ENCODE assay signal across 8 mouse cellular contexts in genomic region chr3:83841095-83841850, GRCm38 (mm10). TPM values are rescaled to one million over a fixed set of nuclear protein-coding genes. Genes with fewer than 3 reads are reported as not detected.
DNase-seq lines count a peak whose midpoint lies in the region; ATAC-seq and TF ChIP-seq lines count a peak whose summit lies in the region.

Gene Tlr2, minus strand, starts transcription at chr3:83841767.

- no peaks in the 10 kb centered on the region for H3K36me3 ChIP-seq in intestine, postnatal 0 days (ENCODE audit: control insufficient read depth, insufficient read depth)
- H3K36me3 ChIP-seq in liver, embryonic 14.5 days (replicated peaks; ENCODE audit: control insufficient read depth, insufficient read depth, low read depth) = no peaks in the 10 kb centered on the region
- no peaks in the 10 kb centered on the region for H3K36me3 ChIP-seq in myocyte (ENCODE audit: control insufficient read depth, insufficient read depth)

- no peak for DNase-seq in cerebellum, adult 9-10 months
- DNase-seq in embryo, embryonic 11 days = peak; percentile 74
- peak; percentile 87 to 90 for DNase-seq in heart, adult 18-20 months
- DNase-seq in liver, embryonic 14.5 days (ENCODE audit: low read depth in 3 of 3, low spot score in 3 of 3) = no peak
- peak; percentile 74 to 76 for DNase-seq in spleen, postnatal 36 days (ENCODE audit: low spot score in 2 of 2)

- no peaks in the 10 kb centered on the region for H3K79me2 ChIP-seq in myocyte (ENCODE audit: control insufficient read depth, insufficient read depth)

- no peaks in the 10 kb centered on the region for H3K27me3 ChIP-seq in intestine, postnatal 0 days (replicated peaks; ENCODE audit: control insufficient read depth, insufficient read depth, low read length)
- no peaks in the 10 kb centered on the region; the same call in 1 of the 2 replicates for H3K27me3 ChIP-seq in liver, embryonic 14.5 days (ENCODE audit: control insufficient read depth, insufficient read depth, low read length)
- no peaks in the 10 kb centered on the region for H3K27me3 ChIP-seq in myocyte (ENCODE audit: control insufficient read depth, insufficient read depth, insufficient read length)

- H3K4me1 ChIP-seq in intestine, postnatal 0 days (replicated peaks; ENCODE audit: control insufficient read depth, insufficient read depth, low read length) = 0 out of 2 replicates have a peak, but pooled peaks cover 2% of the 10 kb centered on the region
- H3K4me1 ChIP-seq in liver, embryonic 14.5 days (replicated peaks; ENCODE audit: control insufficient read depth in 2 of 2, insufficient read depth in 2 of 2, low read length in 1 of 2) = peaks cover 0 to 14% of the 10 kb centered on the region in 2 experiments; a peak in 2 of 4 replicates

- 1% methylated on average over 35 of the region's 35 CpGs for WGBS in intestine, postnatal 0 days
- WGBS in liver, embryonic 14.5 days (ENCODE audit: insufficient replicate concordance) = 2% methylated on average over 35 of the region's 35 CpGs

- H3K4me3 ChIP-seq in intestine, postnatal 0 days (ENCODE audit: low read depth, low read length) = peak within 1 kb of the TSS; percentile 69
- peak within 1 kb of the TSS; percentile 57 to 60 for H3K4me3 ChIP-seq in liver, embryonic 14.5 days (ENCODE audit: insufficient read depth in 1 of 2, low read depth in 2 of 2, low read length in 2 of 2)
- peak within 1 kb of the TSS; percentile 25 for H3K4me3 ChIP-seq in myocyte

- TF ChIP-seq EP300 in liver, embryonic 14.5 days (IDR thresholded peaks at IDR 0.05; ENCODE audit: low read depth) = no peak

- no peak within 1 kb of the TSS for H3K27ac ChIP-seq in intestine, postnatal 0 days (ENCODE audit: low read depth, low read length)
- no peak within 1 kb of the TSS for H3K27ac ChIP-seq in liver, embryonic 14.5 days

- no peak within 1 kb of the TSS for H3ac ChIP-seq in myocyte (ENCODE audit: control insufficient read depth, insufficient read length)

- peak; percentile 70 for TF ChIP-seq CTCF in intestine, postnatal 0 days (IDR thresholded peaks at IDR 0.05; ENCODE audit: low read depth)
- TF ChIP-seq CTCF in liver, embryonic 14.5 days (IDR thresholded peaks at IDR 0.05; ENCODE audit: low read depth) = peak; percentile 63

- 0 out of 2 replicates have a peak, but pooled peaks have one; percentile 13 for ATAC-seq in cerebellum, adult (ENCODE audit: insufficient number of reproducible peaks, low FRiP score, low TSS enrichment)
- ATAC-seq in intestine, postnatal 0 days = peak; percentile 73
- peak; percentile 37; the same call in 1 of the 2 replicates for ATAC-seq in liver, embryonic 14.5 days (ENCODE audit: insufficient read depth)

- peak within 1 kb of the TSS; percentile 58 for H3K9ac ChIP-seq in intestine, postnatal 0 days (ENCODE audit: low read depth, low read length)
- peak within 1 kb of the TSS; percentile 40; the same call in 1 of the 2 replicates for H3K9ac ChIP-seq in liver, embryonic 14.5 days (replicated peaks)

- peak within 1 kb of the TSS; percentile 99 for H3K4me2 ChIP-seq in intestine, postnatal 0 days (replicated peaks; ENCODE audit: low read depth)
- peak within 1 kb of the TSS; percentile 64 for H3K4me2 ChIP-seq in liver, embryonic 14.5 days (ENCODE audit: low read depth)
- peak within 1 kb of the TSS; percentile 77 for H3K4me2 ChIP-seq in myocyte (ENCODE audit: low read depth)

- no peaks in the 10 kb centered on the region for H3K9me3 ChIP-seq in intestine, postnatal 0 days (ENCODE audit: control insufficient read depth)
- no peaks in the 10 kb centered on the region for H3K9me3 ChIP-seq in liver, embryonic 14.5 days (ENCODE audit: control insufficient read depth, low read length)

- no peak for TF ChIP-seq POLR2A in myocyte (IDR thresholded peaks at IDR 0.05; ENCODE audit: insufficient read length, low read depth)

TF ChIP-seq in myocyte, 11 proteins besides CTCF, POLR2A, EP300 and RAD21:
- TF ChIP-seq SRF (IDR thresholded peaks at IDR 0.05; ENCODE audit: control insufficient read depth, insufficient read length, low read depth) (no peak), MYOG (IDR thresholded peaks at IDR 0.05; ENCODE audit: control insufficient read depth in 1 of 3, insufficient read depth in 1 of 3, insufficient read length in 2 of 3, low read depth in 2 of 3) (no peak), POLR2AphosphoS2 (IDR thresholded peaks at IDR 0.05; ENCODE audit: insufficient read length, low read depth) (no peak)

RNA-seq across cellular contexts. Expression of gene Tlr2, which starts in this region (rescaled TPM):
- total RNA-seq in heart, adult 18-20 months (2021) = 1 to 10 TPM; 1.8 to 1.9 TPM
- polyA plus RNA-seq in intestine, postnatal 0 days (2015; fragmentation: Nextera tagmentation; extraction: Ambion mirVana) = 1.4 and 1.5 TPM in 2 replicates
- 1.3 and 1.4 TPM in 2 replicates for polyA plus RNA-seq in liver, embryonic 14.5 days (2012; rRNA removed)
- 2.2 and 2.5 TPM in 2 replicates for polyA plus RNA-seq in liver, embryonic 14.5 days (2014; fragmentation: Nextera tagmentation; extraction: Ambion mirVana)
- polyA plus RNA-seq in myocyte (2012; fragmentation: generic; extraction: Trizol) = 4.5 TPM

Comparison
In these comparisons a context has a peak if more than half of its experiments do, and no peak if none do; other contexts are left out.
1. ATAC-seq: peak in every context shown above with its lines; median percentile 73 in intestine, postnatal 0 days; 37 in liver, embryonic 14.5 days; 13 in cerebellum, adult.
2. DNase-seq: peak in embryo, embryonic 11 days (single experiment), heart, adult 18-20 months (2 of 2) and spleen, postnatal 36 days (2 of 2); none in cerebellum, adult 9-10 months (single experiment) and liver, embryonic 14.5 days (0 of 3).
3. Peak in every context shown above with its lines, with median percentiles within 50 percentile points of each other: H3K4me2 ChIP-seq and H3K4me3 ChIP-seq.